ENCODE assay signal across 8 mouse cellular contexts in the genomic region with DNA sequence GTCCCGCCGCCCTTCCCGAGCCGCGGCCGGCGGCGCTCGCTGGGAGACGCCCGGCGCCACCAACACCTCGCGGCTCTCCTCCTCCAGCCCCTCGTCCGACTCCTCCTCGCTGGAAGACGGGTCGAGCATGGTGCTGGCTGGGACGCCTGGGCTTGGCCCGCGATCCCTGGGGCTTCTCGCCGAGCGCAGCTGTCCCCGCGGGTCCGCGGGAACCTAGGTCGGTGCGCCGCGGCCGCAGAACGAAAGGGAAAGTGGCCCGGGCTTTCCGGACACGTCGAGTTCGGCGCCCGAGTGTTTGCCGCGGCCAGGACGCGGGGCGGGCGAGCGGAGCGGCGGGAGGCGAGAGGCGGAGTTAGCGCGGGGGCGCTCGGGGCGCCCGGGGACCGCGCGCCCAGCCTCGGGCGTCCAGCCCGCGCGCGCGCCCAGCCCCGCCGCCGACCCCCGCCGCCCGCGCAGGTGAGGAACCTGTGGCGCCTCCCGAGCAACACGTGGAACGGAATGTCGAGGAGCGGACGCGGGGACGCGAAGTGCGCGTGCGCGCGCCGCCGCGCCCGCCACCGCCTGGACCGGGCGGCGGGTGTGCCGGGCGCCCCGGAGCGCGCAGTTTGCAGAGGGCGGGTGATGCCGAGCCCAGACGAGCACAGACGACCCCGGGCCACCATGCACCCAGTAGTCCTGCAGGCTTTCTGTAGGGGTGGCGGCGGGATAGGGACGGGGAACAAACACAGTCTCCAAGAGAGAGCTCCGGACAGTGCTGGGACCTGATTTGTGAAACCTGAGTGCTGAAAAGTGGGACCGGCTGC. TPM values are rescaled to one million over a fixed set of nuclear protein-coding genes. Genes with fewer than 3 reads are reported as not detected.
DNase-seq lines count a peak whose midpoint lies in the region; ATAC-seq lines count a peak whose summit lies in the region.

A gene (minus strand): TSS at position 413 of the 803 bp plus-strand sequence.

- H3K27me3 ChIP-seq in hindbrain, embryonic 12.5 days, result peaks cover 36% of the 10 kb centered on the region

- peak within 1 kb of the TSS; percentile 94 for H3K4me2 ChIP-seq in hindbrain, embryonic 12.5 days (replicated peaks)

- H3K9me3 ChIP-seq in hindbrain, embryonic 12.5 days (replicated peaks), result no peaks in the 10 kb centered on the region

- ATAC-seq in hindbrain, embryonic 12.5 days (ENCODE audit: low FRiP score), result peak; percentile 83

- H3K36me3 ChIP-seq in hindbrain, embryonic 12.5 days, result no peaks in the 10 kb centered on the region

- H3K27ac ChIP-seq in hindbrain, embryonic 12.5 days, result no peak within 1 kb of the TSS

- WGBS in hindbrain, embryonic 12.5 days, result 0% methylated on average over 81 of the region's 114 CpGs

- DNase-seq in adrenal gland, postnatal 10 days, result peak; percentile 73
- DNase-seq in cerebellum, adult 9-11 months, result peak; percentile 79
- DNase-seq in gastrocnemius, adult 18-20 months (ENCODE audit: low spot score), result peak; percentile 3
- DNase-seq in layer of hippocampus, postnatal 36 days, result peak; percentile 49
- DNase-seq in lung, postnatal 14 days, result peak; percentile 73
- peak; percentile 79 for DNase-seq in retina, postnatal 1 day
- no peak for DNase-seq in natural killer cell, adult 2 months (ENCODE audit: low spot score in 2 of 2)

- peak within 1 kb of the TSS; percentile 69 for H3K4me3 ChIP-seq in hindbrain, embryonic 12.5 days

- H3K4me1 ChIP-seq in hindbrain, embryonic 12.5 days, result peaks cover 3% of the 10 kb centered on the region; the same call in 1 of the 2 replicates

- H3K9ac ChIP-seq in hindbrain, embryonic 12.5 days, result peak within 1 kb of the TSS; percentile 68

RNA-seq across cellular contexts. Expression of the gene that starts here (rescaled TPM):
- total RNA-seq in adrenal gland, postnatal 10 days (2021), result 1 to 10 TPM; 3.5 to 4.8 TPM
- total RNA-seq in gastrocnemius, adult 18-20 months (2021), result under 1 TPM; 0.36 to 0.41 TPM
- 3.4 TPM in 2 replicates for polyA plus RNA-seq in hindbrain, embryonic 12.5 days (2016; fragmentation: Nextera tagmentation; extraction: Ambion mirVana)
- total RNA-seq in layer of hippocampus, postnatal 36 days (2021), result 10 to 100 TPM; 76.9 to 79.9 TPM

Comparison
In these comparisons a context has a peak if more than half of its experiments do, and no peak if none do; other contexts are left out.
1. RNA of the gene that starts here (total RNA-seq): 76.9 to 79.9 TPM in layer of hippocampus, postnatal 36 days; 3.5 to 4.8 TPM in adrenal gland, postnatal 10 days and 0.36 to 0.41 TPM in gastrocnemius, adult 18-20 months; every median in the first group is over 10 times any median in the second.
2. Peak in DNase-seq in gastrocnemius, adult 18-20 months; RNA of the gene not detected or under 1 TPM.
3. DNase-seq: peak in adrenal gland, postnatal 10 days (single experiment), cerebellum, adult 9-11 months (single experiment), layer of hippocampus, postnatal 36 days (2 of 2), lung, postnatal 14 days (single experiment) and retina, postnatal 1 day (single experiment); none in natural killer cell, adult 2 months (0 of 2).